Mouse (Mus musculus) ZHBTc4 (cell line): ENCODE measurements around the gene Zdhhc9.
"Not testable (repeated sequence)": the region's sequence is repeated elsewhere in the genome, so short reads cannot be mapped to it uniquely, and the experiment has no call there.

Source experiments
- DNase-seq: peaks from one replicate; pipeline ENCODE4 v3.0.0-alpha.2; 2011; ENCODE audit warnings: low read depth, low spot score

Gene Zdhhc9

DNA sequence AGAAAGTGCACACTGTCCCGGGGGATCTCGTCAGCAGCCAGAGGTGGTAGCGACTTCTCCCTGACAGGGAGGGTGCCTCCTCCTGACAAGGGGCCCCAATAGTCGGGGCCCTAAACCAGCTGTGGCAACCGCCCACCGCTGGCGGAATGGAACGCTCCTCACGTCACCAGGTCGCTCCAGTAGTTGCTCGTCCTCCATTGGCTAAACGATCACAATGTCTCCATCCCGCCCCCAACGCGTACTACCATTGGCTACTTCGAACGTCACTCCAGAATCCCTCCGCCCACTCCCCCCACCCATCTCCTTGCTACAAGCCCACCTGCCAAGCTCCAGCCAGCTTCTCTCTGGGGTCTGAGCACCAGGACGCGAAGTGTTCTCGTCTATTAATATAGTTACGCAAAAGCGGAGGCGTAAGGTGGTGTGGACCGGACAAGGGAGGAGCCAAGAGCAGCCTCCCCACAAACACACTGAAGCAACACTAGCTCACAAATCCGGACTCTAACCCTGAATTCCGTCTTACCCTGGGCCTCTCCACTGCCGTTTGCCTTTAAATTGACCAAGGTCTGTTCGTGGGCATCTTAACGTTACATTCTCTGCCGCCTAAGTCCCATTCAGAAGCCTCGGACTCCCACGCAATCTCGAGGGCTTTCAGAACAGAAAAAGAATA, at the start of gene Zdhhc9:
TSS of gene Zdhhc9 (minus strand) at position 360 of the 667 bp plus-strand sequence.
- peak; percentile 91 for DNase-seq

DNA sequence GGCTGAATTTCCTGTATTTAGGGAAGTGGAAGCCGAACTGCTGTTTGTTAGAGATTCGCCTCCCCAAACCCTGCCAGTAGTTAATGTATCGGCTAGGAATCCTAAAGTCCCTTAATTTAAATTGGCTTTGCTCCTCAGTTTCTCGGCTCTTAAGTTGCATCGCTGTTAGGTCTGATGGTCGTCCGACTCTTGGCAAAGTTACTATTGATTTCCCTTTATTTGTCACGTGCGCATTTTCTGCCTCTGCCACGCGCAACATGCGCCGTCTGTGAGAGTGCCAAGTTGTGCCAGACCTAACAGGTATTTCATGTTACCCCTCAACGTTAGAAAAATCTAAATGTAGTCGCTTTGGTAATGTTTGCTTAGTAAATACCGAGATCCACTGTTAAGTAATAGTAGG, 48.3 kb upstream of the Zdhhc9 start:
- no peak for DNase-seq

DNA sequence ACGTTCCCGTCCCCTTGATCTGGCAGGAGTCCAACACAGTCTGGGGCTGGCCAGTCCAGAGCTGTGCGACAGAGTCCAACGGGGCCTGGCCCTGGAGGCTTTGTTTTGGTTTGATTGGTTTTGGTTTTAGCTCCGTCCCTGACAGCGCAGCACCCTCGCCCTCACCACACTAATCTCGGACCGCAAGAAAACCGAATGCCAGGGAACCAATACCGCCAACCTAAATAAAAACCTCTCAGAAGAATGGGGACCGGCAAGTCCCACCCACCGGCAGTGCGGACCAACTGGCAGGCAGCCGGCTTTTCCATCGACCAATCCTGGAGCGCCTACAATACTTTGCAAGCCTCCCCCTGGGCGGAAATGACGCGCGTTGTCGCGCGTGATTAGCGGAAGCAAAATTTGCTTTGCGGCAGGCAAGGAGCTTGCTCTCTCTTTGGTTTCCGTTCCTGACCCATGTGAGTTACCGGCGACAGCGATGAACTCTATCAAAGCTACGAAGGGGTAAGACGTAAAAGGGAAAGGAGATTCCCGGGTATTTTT, 47.9 kb upstream of the Zdhhc9 start, which contains the start of gene Utp14a:
TSS of gene Utp14a (plus strand) at position 395 of the 540 bp plus-strand sequence.
- peak; percentile 97 for DNase-seq

DNA sequence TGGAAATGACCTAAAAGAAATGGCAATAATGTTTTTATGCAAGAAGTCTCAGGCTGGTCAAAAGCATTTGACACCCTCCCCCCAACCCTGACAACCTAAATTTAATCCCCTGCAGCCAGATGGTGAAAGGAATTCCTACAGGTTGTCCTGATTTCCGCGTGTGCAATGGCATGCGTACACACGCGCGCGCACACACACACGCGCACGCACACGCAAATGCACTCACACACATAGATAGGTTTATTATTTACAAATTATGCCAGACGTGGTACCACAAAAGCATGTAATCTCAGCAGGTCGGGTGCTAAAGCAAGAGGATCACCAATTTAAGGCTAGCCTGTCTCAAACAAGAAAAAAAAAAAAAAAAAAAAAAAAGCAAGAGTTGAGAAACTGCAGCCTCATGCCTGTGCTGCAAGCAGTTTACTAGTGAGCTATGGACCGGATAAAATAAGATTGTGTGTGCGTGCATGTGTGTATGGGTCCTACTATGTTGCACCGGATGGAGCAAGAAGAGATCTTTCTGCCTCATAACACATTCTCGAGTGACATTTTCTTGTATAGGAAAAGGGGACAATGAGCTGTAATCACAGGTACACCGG, 47.3 kb upstream of the Zdhhc9 start:
- DNase-seq = no peak

DNA sequence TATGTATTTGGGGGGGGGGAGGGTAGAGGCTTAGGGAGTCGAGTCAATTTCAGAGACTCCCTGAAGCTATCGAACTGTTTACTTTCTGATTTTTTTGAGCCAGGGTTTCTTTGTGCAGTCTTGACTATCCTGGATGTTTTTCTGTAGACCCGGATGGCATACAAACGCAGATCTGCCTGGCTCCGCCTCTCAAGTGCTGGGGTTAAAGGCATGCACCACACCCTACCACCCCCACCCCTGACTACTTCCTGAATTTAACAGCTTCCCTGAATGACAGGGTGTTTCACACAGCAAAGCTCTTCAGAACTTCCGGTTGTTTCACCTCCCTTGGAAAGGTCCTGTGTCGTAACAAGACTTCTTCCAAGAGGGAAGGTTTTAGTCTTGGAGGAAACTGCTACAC, 25.7 kb upstream of the Zdhhc9 start:
- DNase-seq = peak; percentile 85

DNA sequence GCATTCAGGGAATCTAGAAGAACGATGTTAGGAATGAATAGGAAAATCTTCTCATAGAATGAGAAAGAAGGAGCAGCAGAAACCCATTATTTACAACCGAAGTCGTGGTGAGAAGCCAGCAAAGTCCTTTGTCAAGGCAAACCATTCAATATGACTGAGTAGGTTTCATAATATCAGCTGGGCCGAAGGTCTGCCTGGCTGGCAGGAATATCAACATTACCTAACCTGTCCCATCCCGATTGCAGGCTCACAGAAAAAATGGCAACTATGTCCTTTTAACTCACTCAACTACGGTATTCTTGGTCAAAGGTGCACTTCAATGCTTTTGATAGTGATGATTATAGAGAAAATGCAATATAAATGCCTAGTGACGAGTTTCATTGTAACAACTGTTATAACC, 17.5 kb upstream of the Zdhhc9 start:
- no peak for DNase-seq

DNA sequence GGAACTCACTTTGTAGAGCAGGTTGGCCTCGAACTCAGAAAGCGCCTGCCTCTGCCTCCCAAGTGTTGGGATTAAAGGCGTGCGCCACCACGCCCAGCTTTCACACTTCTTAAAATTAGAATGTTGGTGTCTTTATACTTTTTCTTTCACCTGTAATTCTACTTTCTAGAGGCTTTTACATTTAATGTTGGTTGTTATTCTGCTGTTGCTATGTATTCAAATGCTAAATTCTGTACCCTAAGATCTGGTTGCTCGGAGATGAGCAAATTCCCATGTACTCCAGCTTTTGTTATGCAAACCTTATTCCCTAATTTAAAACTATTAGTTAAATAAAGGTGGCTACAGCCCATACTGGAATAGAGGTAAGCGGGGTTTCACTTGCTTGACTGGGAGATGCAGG, 14.0 kb upstream of the Zdhhc9 start:
- peak; percentile 70 for DNase-seq

DNA sequence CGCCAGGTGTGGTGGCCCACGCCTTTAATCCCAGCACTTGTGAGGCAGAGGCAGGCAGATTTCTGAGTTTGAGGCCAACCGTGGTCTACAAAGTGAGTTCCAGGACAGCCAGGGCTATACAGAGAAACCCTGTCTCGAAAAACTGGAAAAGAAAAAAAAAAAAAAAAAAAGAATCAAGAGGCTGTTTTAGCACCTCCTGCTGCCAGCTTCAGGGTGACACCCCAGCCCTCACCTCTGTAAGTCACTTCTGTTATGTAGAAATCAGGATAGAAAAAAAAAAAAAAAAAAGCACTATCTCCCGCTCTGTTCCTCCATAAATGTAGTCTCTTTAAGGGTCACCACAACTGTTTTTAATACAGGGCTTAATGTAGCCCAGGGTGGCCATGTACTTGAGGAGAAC, 10.8 kb upstream of the Zdhhc9 start:
- no peak for DNase-seq

DNA sequence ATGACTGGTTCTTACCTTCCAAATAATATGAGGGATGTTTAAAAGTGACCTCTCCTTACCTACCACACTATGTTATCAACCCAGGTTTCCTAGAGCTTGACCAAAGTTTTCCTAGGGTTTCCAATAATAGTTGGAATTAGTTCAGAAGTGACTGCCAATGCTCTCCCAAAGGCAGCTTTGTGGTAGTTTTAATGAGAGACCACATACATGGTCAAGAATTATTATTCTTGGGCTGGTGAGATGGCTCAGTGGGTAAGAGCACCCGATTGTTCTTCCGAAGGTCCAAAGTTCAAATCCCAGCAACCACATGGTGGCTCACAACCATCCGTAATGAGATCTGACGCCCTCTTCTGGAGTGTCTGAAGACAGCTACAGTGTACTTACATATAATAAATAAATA, 1.1 kb upstream of the Zdhhc9 start:
- not testable (repeated sequence) for DNase-seq

DNA sequence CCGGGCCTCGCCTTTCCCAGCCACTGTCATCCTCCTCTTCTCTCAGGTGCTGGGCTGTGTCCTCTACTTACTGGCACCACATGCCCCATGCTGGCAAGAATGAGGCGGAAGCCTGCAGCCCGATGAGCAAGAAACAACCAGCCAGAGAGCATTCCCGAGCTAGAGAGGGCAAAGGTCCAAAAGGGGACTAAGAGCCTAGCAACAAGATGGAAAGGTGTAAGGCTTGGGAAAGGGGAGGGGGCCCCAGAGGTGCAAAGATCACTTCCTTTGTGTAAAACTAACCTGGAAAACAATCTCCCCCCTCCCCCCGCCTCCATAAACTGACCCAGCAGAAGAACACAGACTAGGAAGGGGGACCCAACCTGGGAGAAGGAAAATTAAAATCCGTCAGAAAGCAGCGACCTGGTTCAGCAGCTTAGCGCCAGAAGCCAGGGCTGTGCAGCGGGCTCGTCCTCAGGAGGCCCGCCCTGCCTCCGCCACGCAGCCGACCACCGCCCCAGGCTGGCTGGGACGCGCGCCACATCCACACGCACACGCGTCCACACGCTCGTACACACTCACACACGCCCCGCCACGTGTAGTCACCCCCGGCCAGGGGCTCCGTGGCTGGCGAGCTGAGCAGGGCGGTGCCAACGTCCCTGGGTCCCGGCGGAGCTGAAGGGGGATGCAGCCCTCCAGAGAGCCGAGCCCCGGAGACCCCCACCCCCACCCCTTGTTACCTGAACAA, 754 bp downstream of the Zdhhc9 start:
- DNase-seq = peak; percentile 62

DNA sequence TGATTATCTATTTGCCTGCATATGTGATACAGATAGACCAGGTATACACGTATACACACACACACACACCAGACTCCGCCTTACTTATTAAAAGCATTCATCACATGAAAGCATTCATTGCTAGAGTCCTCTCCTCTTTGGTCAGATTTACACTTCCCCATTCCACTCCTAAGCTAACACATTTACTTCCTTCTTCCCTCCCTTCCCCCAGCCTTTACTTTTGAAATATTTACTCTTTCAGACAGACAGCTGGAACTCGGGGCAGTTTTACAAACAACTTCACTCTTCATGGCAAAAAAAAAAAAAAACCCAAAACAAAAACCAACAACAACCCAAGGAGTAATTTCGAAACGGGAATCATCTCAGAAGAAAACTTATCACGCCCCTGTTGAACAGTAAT, 4.2 kb downstream of the Zdhhc9 start:
- DNase-seq = no peak

DNA sequence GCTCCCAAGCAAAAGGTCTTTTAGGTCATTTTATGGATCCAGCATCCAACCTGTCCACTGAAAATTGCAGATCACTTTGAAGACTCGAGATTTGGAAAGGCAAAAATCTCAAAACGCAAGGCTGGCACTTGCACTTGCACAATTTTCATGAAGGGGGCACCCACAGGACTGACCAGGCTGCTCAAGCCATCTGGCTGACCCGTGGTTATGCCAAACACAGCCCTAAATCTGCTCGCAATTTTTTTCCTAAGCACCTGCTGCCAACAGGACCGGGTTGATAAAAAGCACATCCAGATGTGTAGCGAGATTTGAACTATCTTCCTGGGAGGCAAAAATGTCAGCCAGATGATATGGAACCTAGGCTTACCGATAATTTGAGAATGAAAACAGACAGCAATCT, 4.9 kb downstream of the Zdhhc9 start:
- no peak for DNase-seq

DNA sequence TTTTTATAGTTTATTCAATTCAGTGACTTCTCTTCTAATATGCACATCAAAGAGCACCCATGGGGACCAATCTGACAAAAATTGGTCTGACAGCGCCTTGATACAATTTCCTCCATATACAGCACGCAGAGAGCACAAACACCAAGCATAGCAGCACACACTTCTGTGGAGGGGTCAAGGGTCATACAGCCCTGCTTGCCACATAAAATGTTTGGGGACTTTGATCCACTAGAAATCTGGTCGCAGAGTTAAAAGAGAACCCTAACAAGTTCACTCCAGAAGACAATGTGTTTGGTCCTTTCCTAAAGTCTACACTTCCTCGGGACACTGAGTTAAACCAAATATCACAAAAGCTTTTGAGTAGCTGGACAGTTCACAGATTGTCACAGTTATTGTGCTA, 5.7 kb downstream of the Zdhhc9 start:
- no peak for DNase-seq

DNA sequence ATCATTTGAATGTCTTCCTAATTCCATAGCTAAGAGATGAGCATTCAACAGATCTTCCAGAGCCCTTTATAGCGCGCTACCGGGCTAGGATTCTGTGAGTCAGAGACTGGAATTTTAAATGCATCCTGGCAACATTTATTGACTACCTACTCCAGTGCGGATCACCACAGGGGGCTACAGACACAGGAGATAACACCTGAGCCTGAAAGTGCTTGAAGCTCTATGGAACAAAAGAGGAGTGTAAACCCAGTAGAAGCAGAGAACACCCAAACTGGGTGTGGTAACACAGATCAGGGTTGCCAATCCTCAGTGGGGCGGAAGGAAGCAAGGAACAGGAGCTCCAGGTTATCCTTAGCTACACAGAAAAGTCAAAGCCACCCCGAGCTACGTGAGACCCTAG, 6.2 kb downstream of the Zdhhc9 start:
- DNase-seq = peak; percentile 57

DNA sequence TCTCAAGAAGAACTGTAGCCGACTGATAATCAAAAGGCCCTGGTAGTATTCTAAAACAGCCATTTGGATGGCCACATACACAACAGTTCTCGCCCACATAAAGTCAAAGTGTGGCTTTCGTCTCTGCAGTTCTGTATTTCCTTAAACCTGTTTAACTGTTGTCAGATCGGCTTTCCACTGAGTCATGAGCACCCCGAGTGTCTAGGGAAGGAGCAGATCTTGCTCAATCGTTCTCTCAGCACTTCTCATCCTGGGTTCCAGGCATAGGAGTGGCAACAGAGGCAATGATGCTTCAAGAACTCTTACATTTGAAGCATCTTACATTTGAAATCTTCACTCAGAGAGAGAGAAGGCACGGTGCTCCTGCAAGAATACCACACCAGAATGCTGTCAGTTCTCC, 6.7 kb downstream of the Zdhhc9 start:
- no peak for DNase-seq

DNA sequence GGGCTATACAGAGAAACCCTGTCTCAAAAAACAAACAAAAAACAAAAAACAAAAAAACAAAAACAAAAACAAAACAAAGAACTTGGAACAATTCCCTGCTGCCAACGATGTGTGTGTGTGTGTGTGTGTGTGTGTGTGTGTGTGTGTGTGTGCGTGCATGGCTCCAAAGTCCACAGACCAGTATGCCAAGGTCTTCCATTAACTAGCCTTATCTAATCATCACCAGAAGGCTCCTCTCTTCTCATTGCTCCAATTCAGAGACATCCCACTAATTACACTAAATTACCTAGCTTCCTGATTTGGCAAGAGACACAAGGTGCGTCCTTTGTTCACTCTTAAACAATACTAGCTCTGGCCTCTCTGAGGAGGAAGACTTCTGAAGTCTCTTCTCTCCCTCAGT, 8.0 kb downstream of the Zdhhc9 start:
- DNase-seq = no peak

DNA sequence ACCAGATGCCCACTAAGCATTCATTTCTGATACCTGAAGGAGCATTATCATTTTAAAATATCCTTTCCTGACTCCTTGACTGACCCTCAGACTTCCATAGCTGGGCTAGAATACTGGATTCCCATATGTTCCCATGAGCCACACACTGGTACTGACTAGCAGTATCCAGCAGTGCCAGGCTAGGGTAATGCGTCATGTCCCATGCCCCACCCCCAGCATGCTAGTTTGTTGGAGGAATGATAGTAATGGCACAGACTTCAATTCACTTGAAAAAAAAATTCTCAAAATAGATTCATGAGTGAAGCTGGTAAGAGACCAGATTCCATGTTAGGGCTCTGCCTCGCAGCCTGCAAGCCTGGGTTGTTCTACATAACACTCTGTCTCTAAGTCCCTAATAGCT, 9.7 kb downstream of the Zdhhc9 start:
- no peak for DNase-seq

DNA sequence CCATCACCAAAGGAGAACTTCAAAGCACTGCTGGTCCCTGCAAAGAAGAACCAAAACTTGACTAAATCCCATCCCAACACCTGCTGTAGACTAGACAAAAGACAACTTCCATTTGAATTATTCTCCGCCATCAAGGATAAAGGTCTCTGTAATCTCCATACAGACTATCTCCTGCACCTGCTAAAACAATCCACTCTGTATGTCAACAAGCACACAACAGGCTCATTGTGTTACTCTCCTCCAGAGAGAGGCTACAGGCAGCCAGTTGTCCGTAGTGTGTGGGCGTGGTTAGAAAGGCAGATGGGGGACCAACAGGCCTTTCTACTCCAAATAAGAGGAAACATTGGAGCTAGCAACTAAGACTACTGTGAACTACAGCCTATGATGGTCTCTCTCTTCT, 10.8 kb downstream of the Zdhhc9 start:
- peak; percentile 74 for DNase-seq

DNA sequence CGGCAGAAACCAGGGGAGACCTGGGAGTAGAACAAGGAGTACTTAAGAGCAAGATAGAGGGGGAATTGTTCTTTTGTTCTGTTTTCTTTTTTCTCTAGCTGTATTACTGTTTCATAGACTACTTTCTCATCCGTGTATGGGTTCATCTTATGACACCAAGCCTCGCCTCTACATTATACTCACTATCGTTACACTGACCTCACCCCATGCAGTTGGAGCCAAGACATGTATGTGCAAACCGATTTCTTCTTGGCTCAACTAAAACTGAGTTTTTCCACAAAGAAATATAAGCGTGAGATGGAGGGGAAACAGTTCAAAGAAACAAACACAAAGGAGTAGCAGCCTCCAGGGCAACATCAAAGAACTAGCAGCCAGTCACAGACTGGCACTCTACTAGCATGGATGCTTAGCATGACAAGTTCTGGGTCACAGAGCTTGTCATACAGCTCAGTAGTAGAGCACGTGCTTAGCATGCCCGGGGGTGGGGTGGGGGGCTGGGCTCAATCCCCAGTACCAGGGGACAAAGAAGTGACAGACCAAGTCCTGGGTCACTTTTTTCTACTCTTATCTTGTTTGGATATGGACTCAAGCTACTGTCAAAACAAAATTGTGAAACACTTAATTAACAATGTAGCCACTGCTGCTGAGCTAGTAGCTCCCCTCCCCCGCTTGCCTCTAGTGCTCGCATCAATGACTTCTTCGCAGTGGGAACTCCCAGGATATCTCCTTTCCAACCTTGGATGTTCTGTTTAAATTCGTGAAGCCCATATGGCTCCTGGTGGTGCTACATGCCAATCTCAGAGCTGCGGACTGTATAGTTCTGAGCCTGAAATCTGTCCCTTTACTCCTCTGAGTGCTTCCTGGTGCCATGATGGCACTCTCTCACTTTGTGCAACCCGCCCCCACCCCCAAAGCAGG, 15.2 kb downstream of the Zdhhc9 start:
- no peak for DNase-seq

DNA sequence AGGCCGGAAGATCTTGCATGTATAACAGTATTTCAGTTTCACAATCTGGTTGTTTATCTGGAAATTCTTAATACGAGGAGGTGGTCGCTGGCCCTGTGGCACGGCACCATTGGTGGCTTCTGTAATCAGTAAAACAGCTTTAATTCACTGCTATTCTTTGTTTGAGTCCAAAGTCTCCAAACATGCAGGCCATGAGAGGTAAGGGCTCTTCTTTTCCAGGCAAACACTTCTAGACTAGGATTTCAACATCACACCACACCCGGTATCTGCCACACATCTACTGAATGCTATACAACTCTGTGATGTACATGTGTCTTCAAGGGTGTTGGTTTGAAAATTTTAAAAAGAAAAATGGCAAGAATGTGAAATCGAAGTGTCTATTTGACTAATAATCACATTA, 17.4 kb downstream of the Zdhhc9 start:
- no peak for DNase-seq

DNA sequence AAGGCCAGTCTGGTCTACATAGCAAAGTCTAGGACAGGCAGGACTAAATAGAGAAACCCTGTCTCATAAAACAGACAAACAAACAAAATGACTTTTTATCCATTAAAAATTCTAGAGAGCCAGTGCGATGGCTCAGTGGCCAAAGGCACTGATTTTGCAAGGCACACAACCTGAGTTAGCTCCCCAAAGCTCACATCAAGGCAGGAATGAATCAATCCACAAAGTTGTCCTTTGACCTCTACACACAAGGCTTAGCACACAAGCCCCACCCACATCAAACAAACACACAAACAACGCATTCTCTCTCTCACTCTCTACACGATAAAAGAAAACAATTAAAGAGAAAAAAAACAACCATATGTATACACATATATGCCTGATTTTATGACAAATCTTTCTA, 24.0 kb downstream of the Zdhhc9 start:
- DNase-seq = no peak

DNA sequence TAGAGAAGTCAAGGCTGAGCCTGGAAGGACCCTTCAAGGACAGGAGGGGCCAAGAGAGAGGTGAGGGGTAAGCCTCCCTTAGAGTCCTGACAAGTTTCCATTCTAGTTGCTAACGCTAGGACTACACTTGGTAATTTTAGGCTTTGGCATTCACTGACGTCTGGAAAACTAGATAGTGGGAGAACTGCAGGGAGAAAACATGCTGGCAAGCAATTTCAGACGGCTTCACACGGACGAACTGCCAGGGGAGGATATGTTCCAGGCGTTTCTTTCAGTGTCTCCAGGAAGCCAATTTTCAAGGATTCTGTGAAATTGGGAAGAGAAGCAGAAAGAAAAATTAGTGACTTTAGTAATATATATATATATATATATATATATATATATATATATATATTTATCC, 26.8 kb downstream of the Zdhhc9 start:
- no peak for DNase-seq
